Mouse (Mus musculus) left cerebral cortex, adult 18-20 months (tissue): ENCODE results near the gene 4930579F01Rik. TPM values are rescaled to one million over a fixed set of nuclear protein-coding genes. Genes with fewer than 3 reads are reported as not detected.

ENCODE experiments used
- total RNA-seq, 2 experiments: library from RNA; stranded (reverse); gene quantifications; 2 replicates each; pipeline ENCODE4 v1.2.3; 2021

4930579F01Rik gene
- total RNA-seq, 2 experiments from 2014 or later = not detected

Other genes with a start within 250 kb of the 4930579F01Rik start
- gene Dapp1, start 212.3 kb downstream of the 4930579F01Rik start, total RNA-seq = 1 to 10 TPM; 3.5 to 4.5 TPM
- 1 to 10 TPM; 2.2 to 3.9 TPM for gene 1110002E22Rik, start 128.8 kb downstream of the 4930579F01Rik start, total RNA-seq
- under 1 TPM in 1 of 2 experiments, not detected in 1; 0.21 TPM for gene Gm5105, start 126.4 kb downstream of the 4930579F01Rik start, total RNA-seq
- 1 to 10 TPM; 4.0 to 4.9 TPM for gene Trmt10a, start 50.4 kb downstream of the 4930579F01Rik start, total RNA-seq
- gene Mttp, start 48.9 kb downstream of the 4930579F01Rik start, total RNA-seq = 1 to 10 TPM; 6.1 to 8.5 TPM
- gene Adh7, start 23.9 kb upstream of the 4930579F01Rik start, total RNA-seq = not detected
- gene Adh1, start 67.2 kb upstream of the 4930579F01Rik start, total RNA-seq = under 1 TPM; 0.60 to 0.96 TPM
- gene Adh6a, start 119.5 kb upstream of the 4930579F01Rik start, total RNA-seq = not detected
- not detected for gene Adh6b, start 147.9 kb upstream of the 4930579F01Rik start, total RNA-seq
- not detected for gene Adh4, start 221.6 kb upstream of the 4930579F01Rik start, total RNA-seq
- 10 to 100 TPM; 62.1 to 62.6 TPM for gene Adh5, start 249.3 kb upstream of the 4930579F01Rik start, total RNA-seq